Mouse (Mus musculus): ENCODE data around the gene Sapcd1. TPM values are rescaled to one million over a fixed set of nuclear protein-coding genes. Genes with fewer than 3 reads are reported as not detected.
"Not testable (repeated sequence)": the region's sequence is repeated elsewhere in the genome, so short reads cannot be mapped to it uniquely, and the experiment has no call there.

The Sapcd1 gene
- polyA plus RNA-seq, 1 experiment from 2014 or later = 6.2 TPM

- Histone ChIP-seq H3K4me2 (ENCODE audit: low read length) (no peak overlapping the region), H3K4me3 (ENCODE audit: low read depth, low read length) (no peak overlapping the region), H3K9me3 (replicated peaks; ENCODE audit: control insufficient read depth, low read length) (no peaks in the 10 kb centered on the region), H3K36me3 (ENCODE audit: control insufficient read depth, insufficient read depth, low read length) (peaks cover 93% of the 10 kb centered on the region), H3K27ac (ENCODE audit: low read depth, low read length) (no peak overlapping the region), H3K9ac (ENCODE audit: low read length) (no peak overlapping the region), H3K27me3 (replicated peaks; ENCODE audit: control insufficient read depth, insufficient read depth, low read length) (no peaks in the 10 kb centered on the region), H3K4me1 (ENCODE audit: control insufficient read depth, insufficient read depth, low read length) (no peaks in the 10 kb centered on the region)
- ATAC-seq (no peak), DNase-seq (ENCODE audit: low spot score) (no peak)
- WGBS = 85% methylated on average over 7 of the region's 7 CpGs
These were observed 18.2 kb downstream of the Sapcd1 start for GRCm38 (mm10) chr17:35009586-35009985.

- H3K36me3 ChIP-seq (ENCODE audit: control insufficient read depth, insufficient read depth, low read length) = peaks cover 79% of the 10 kb centered on the region
- ATAC-seq (no peak), DNase-seq (ENCODE audit: low spot score) (no peak)
- no peak overlapping the region for H3K4me2 ChIP-seq (ENCODE audit: low read length)
- H3K9ac ChIP-seq (ENCODE audit: low read length) = no peak overlapping the region
- peaks cover 3% of the 10 kb centered on the region for H3K4me1 ChIP-seq (ENCODE audit: control insufficient read depth, insufficient read depth, low read length)
- H3K9me3 ChIP-seq (replicated peaks; ENCODE audit: control insufficient read depth, low read length) = no peaks in the 10 kb centered on the region
- H3K27me3 ChIP-seq (replicated peaks; ENCODE audit: control insufficient read depth, insufficient read depth, low read length) = no peaks in the 10 kb centered on the region
- no peak overlapping the region for H3K27ac ChIP-seq (ENCODE audit: low read depth, low read length)
- WGBS = 98% methylated on average over 7 of the region's 7 CpGs
- H3K4me3 ChIP-seq (ENCODE audit: low read depth, low read length) = no peak overlapping the region
These were observed 20.3 kb downstream of the Sapcd1 start for GRCm38 (mm10) chr17:35007387-35007991.

- WGBS = 93% methylated on average over 4 of the region's 5 CpGs
- H3K27ac ChIP-seq (ENCODE audit: low read depth, low read length); DNase-seq (ENCODE audit: low spot score); H3K4me1 ChIP-seq (ENCODE audit: control insufficient read depth, insufficient read depth, low read length); H3K4me3 ChIP-seq (ENCODE audit: low read depth, low read length); ATAC-seq; H3K9ac ChIP-seq (ENCODE audit: low read length); H3K4me2 ChIP-seq (ENCODE audit: low read length); H3K9me3 ChIP-seq (replicated peaks; ENCODE audit: control insufficient read depth, low read length); H3K27me3 ChIP-seq (replicated peaks; ENCODE audit: control insufficient read depth, insufficient read depth, low read length): not testable (repeated sequence)
- H3K36me3 ChIP-seq (ENCODE audit: control insufficient read depth, insufficient read depth, low read length) = peaks cover 63% of the 10 kb centered on the region
These were observed 21.9 kb downstream of the Sapcd1 start for GRCm38 (mm10) chr17:35005902-35006301.

DNA sequence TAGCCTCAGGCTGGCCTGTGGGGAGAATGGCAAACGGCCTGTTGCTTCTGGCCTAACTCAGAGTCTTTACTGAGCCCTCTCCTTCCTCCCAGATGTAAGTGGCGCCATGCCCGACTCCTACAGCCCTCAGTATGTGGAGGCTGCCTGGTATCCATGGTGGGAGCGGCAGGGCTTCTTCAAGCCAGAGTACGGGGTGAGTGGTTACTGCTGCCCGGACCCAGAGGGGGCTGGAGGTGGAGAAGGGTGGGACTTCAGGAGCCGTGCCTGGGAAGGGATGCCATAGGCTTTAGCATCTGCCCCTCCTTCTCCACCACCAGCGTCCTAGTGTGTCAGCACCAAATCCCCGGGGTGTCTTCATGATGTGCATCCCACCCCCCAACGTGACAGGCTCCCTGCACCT, 22.7 kb downstream of the Sapcd1 start:
- WGBS = 93% methylated on average over 10 of the region's 10 CpGs
- H3K4me1 ChIP-seq (ENCODE audit: control insufficient read depth, insufficient read depth, low read length) = peaks cover 8% of the 10 kb centered on the region
- H3K27me3 ChIP-seq (replicated peaks; ENCODE audit: control insufficient read depth, insufficient read depth, low read length) = no peaks in the 10 kb centered on the region
- no peak overlapping the region for H3K9ac ChIP-seq (ENCODE audit: low read length)
- ATAC-seq (no peak), DNase-seq (ENCODE audit: low spot score) (no peak)
- H3K36me3 ChIP-seq (ENCODE audit: control insufficient read depth, insufficient read depth, low read length) = peaks cover 56% of the 10 kb centered on the region
- no peak overlapping the region for H3K4me3 ChIP-seq (ENCODE audit: low read depth, low read length)
- no peaks in the 10 kb centered on the region for H3K9me3 ChIP-seq (replicated peaks; ENCODE audit: control insufficient read depth, low read length)
- no peak overlapping the region for H3K27ac ChIP-seq (ENCODE audit: low read depth, low read length)
- no peak overlapping the region for H3K4me2 ChIP-seq (ENCODE audit: low read length)

- H3K27ac ChIP-seq (ENCODE audit: low read depth, low read length) = no peak overlapping the region
- WGBS = 94% methylated on average over 17 of the region's 17 CpGs
These were observed 23.6 kb downstream of the Sapcd1 start for GRCm38 (mm10) chr17:35004075-35004717.

GRCm38 (mm10) chr17:35003022-35003838, 24.6 kb downstream of the Sapcd1 start:
- H3K4me2 ChIP-seq (ENCODE audit: low read length) = peak overlapping the region; percentile 100
- peak overlapping the region; percentile 93 for H3K9ac ChIP-seq (ENCODE audit: low read length)
- DNase-seq (ENCODE audit: low spot score) (no peak), ATAC-seq (no peak)
- no peaks in the 10 kb centered on the region for H3K9me3 ChIP-seq (replicated peaks; ENCODE audit: control insufficient read depth, low read length)
- peaks cover 38% of the 10 kb centered on the region for H3K36me3 ChIP-seq (ENCODE audit: control insufficient read depth, insufficient read depth, low read length)
- H3K4me1 ChIP-seq (ENCODE audit: control insufficient read depth, insufficient read depth, low read length) = peaks cover 12% of the 10 kb centered on the region
- no peak overlapping the region for H3K27ac ChIP-seq (ENCODE audit: low read depth, low read length)
- H3K27me3 ChIP-seq (replicated peaks; ENCODE audit: control insufficient read depth, insufficient read depth, low read length) = no peaks in the 10 kb centered on the region
- no peak overlapping the region for H3K4me3 ChIP-seq (ENCODE audit: low read depth, low read length)
- WGBS = 72% methylated on average over 9 of the region's 9 CpGs

More at GRCm38 (mm10) chr17:35004075-35004717, 23.6 kb downstream of the Sapcd1 start:
- Histone ChIP-seq H3K27me3 (replicated peaks; ENCODE audit: control insufficient read depth, insufficient read depth, low read length) (no peaks in the 10 kb centered on the region), H3K4me1 (ENCODE audit: control insufficient read depth, insufficient read depth, low read length) (peaks cover 12% of the 10 kb centered on the region), H3K9me3 (replicated peaks; ENCODE audit: control insufficient read depth, low read length) (no peaks in the 10 kb centered on the region), H3K4me2 (ENCODE audit: low read length) (no peak overlapping the region), H3K4me3 (ENCODE audit: low read depth, low read length) (no peak overlapping the region), H3K36me3 (ENCODE audit: control insufficient read depth, insufficient read depth, low read length) (peaks cover 47% of the 10 kb centered on the region), H3K9ac (ENCODE audit: low read length) (no peak overlapping the region)
- ATAC-seq (no peak), DNase-seq (ENCODE audit: low spot score) (no peak)

- Histone ChIP-seq H3K4me2 (ENCODE audit: low read length) (peak overlapping the region; percentile 100), H3K27me3 (replicated peaks; ENCODE audit: control insufficient read depth, insufficient read depth, low read length) (no peaks in the 10 kb centered on the region), H3K4me3 (ENCODE audit: low read depth, low read length) (peak overlapping the region; percentile 88), H3K9ac (ENCODE audit: low read length) (peak overlapping the region; percentile 93), H3K4me1 (ENCODE audit: control insufficient read depth, insufficient read depth, low read length) (peaks cover 12% of the 10 kb centered on the region), H3K9me3 (replicated peaks; ENCODE audit: control insufficient read depth, low read length) (no peaks in the 10 kb centered on the region), H3K36me3 (ENCODE audit: control insufficient read depth, insufficient read depth, low read length) (peaks cover 37% of the 10 kb centered on the region), H3K27ac (ENCODE audit: low read depth, low read length) (peak overlapping the region; percentile 9; the same call in 1 of the 2 replicates)
- 7% methylated on average over 12 of the region's 12 CpGs for WGBS
- DNase-seq (ENCODE audit: low spot score) (peak; percentile 4), ATAC-seq (no peak)
These were observed 25.5 kb downstream of the Sapcd1 start for GRCm38 (mm10) chr17:35002153-35002865.

- under 1% methylated on average over 34 of the region's 35 CpGs for WGBS
- H3K36me3 ChIP-seq (ENCODE audit: control insufficient read depth, insufficient read depth, low read length) = peaks cover 33% of the 10 kb centered on the region
- H3K4me1 ChIP-seq (ENCODE audit: control insufficient read depth, insufficient read depth, low read length) = peaks cover 12% of the 10 kb centered on the region
- ATAC-seq (no peak), DNase-seq (ENCODE audit: low spot score) (peak; percentile 20)
- no peaks in the 10 kb centered on the region for H3K9me3 ChIP-seq (replicated peaks; ENCODE audit: control insufficient read depth, low read length)
- peak overlapping the region; percentile 88 for H3K4me3 ChIP-seq (ENCODE audit: low read depth, low read length)
- peak overlapping the region; percentile 93 for H3K9ac ChIP-seq (ENCODE audit: low read length)
- peak overlapping the region; percentile 100 for H3K4me2 ChIP-seq (ENCODE audit: low read length)
- H3K27me3 ChIP-seq (replicated peaks; ENCODE audit: control insufficient read depth, insufficient read depth, low read length) = no peaks in the 10 kb centered on the region
- H3K27ac ChIP-seq (ENCODE audit: low read depth, low read length) = peak overlapping the region; percentile 96
These were observed 26.2 kb downstream of the Sapcd1 start for GRCm38 (mm10) chr17:35001452-35002152.
